ENCODE assay signal across 14 mouse cellular contexts in genomic region chr11:102106911-102107310, GRCm38 (mm10). TPM values are rescaled to one million over a fixed set of nuclear protein-coding genes. Genes with fewer than 3 reads are reported as not detected.
A peak's percentile ranks its signal among the peaks of the same experiment; 100 is the strongest.
DNase-seq lines count a peak whose midpoint lies in the region; ATAC-seq lines count a peak whose summit lies in the region.
"Had no signal": no experiment of that assay in that cellular context is flagged by ENCODE, and none has a peak within 500 bp of the region (broad histone marks: within the 10 kb centered on the region; RNA-seq: fewer than 3 reads in every experiment).

No protein-coding gene starts in this region.

- no peak for DNase-seq in heart, postnatal 4 days
- DNase-seq in lung, adult 18-20 months = no peak
- no peak for DNase-seq in left cerebral cortex, postnatal 10 days (ENCODE audit: extremely low spot score in 1 of 2, low spot score in 2 of 2)
- no peak for DNase-seq in left cerebral cortex, adult 9 months (ENCODE audit: low spot score in 2 of 2)
- DNase-seq: forebrain, postnatal 0 days; right cerebral cortex, postnatal 25 days; thymus, adult 2 months had no signal

- peaks cover 82% of the 10 kb centered on the region for H3K27me3 ChIP-seq in heart, embryonic 15.5 days
- H3K27me3 ChIP-seq in lung, embryonic 16.5 days (ENCODE audit: control insufficient read depth, insufficient read depth, low read depth, low read length) = peaks cover 46% of the 10 kb centered on the region
- H3K27me3 ChIP-seq in embryonic facial prominence, embryonic 12.5 days = peaks cover 69% of the 10 kb centered on the region
- H3K27me3 ChIP-seq in limb, embryonic 15.5 days = peaks cover 68% of the 10 kb centered on the region

- H3K4me1 ChIP-seq in heart, embryonic 15.5 days (replicated peaks) = peaks cover 8% of the 10 kb centered on the region; the same call in 1 of the 2 replicates
- peaks cover 2% of the 10 kb centered on the region; the same call in 1 of the 2 replicates for H3K4me1 ChIP-seq in lung, embryonic 16.5 days (replicated peaks; ENCODE audit: control insufficient read depth, insufficient read depth, low read length)
- peaks cover 16% of the 10 kb centered on the region for H3K4me1 ChIP-seq in embryonic facial prominence, embryonic 12.5 days
- H3K4me1 ChIP-seq in limb, embryonic 15.5 days = peaks cover 15% of the 10 kb centered on the region

- WGBS in heart, embryonic 15.5 days = 2% methylated on average over 21 of the region's 21 CpGs
- under 1% methylated on average over 21 of the region's 21 CpGs for WGBS in lung, embryonic 16.5 days
- WGBS in embryonic facial prominence, embryonic 12.5 days = 2% methylated on average over 21 of the region's 21 CpGs
- 2% methylated on average over 21 of the region's 21 CpGs for WGBS in limb, embryonic 15.5 days

- H3K4me2 ChIP-seq in heart, embryonic 15.5 days = peak overlapping the region; percentile 26; the same call in 1 of the 2 replicates
- peak overlapping the region; percentile 33; the same call in 1 of the 2 replicates for H3K4me2 ChIP-seq in lung, embryonic 16.5 days (ENCODE audit: low read depth, low read length)
- peak overlapping the region; percentile 29 for H3K4me2 ChIP-seq in embryonic facial prominence, embryonic 12.5 days (replicated peaks)
- peak overlapping the region; percentile 25; the same call in 1 of the 2 replicates for H3K4me2 ChIP-seq in limb, embryonic 15.5 days

- no peak overlapping the region for H3K9ac ChIP-seq in heart, embryonic 15.5 days
- no peak overlapping the region for H3K9ac ChIP-seq in lung, embryonic 16.5 days (ENCODE audit: low read length)
- no peak overlapping the region for H3K9ac ChIP-seq in embryonic facial prominence, embryonic 12.5 days
- H3K9ac ChIP-seq in limb, embryonic 15.5 days = no peak overlapping the region
- H3K9ac ChIP-seq: forebrain, postnatal 0 days had no signal

- H3K27ac ChIP-seq in heart, embryonic 15.5 days = no peak overlapping the region
- no peak overlapping the region for H3K27ac ChIP-seq in lung, embryonic 16.5 days (ENCODE audit: low read length)
- no peak overlapping the region for H3K27ac ChIP-seq in embryonic facial prominence, embryonic 12.5 days
- H3K27ac ChIP-seq in limb, embryonic 15.5 days = no peak overlapping the region

- no peaks in the 10 kb centered on the region for H3K9me3 ChIP-seq in heart, embryonic 15.5 days (replicated peaks)
- no peaks in the 10 kb centered on the region for H3K9me3 ChIP-seq in lung, embryonic 16.5 days (ENCODE audit: control insufficient read depth, low read length)
- H3K9me3 ChIP-seq in embryonic facial prominence, embryonic 12.5 days = no peaks in the 10 kb centered on the region
- no peaks in the 10 kb centered on the region for H3K9me3 ChIP-seq in limb, embryonic 15.5 days

- ATAC-seq in heart, embryonic 15.5 days (replicated peaks; ENCODE audit: insufficient number of reproducible peaks, insufficient read depth, low FRiP score, low read depth) = no peak
- no peak for ATAC-seq in lung, embryonic 16.5 days (ENCODE audit: low read depth)
- no peak for ATAC-seq in embryonic facial prominence, embryonic 12.5 days (ENCODE audit: insufficient number of reproducible peaks, insufficient read depth, low FRiP score, low TSS enrichment)
- no peak for ATAC-seq in limb, embryonic 15.5 days (ENCODE audit: insufficient number of reproducible peaks, low FRiP score, low TSS enrichment, low read depth)
- ATAC-seq: activated CD4-positive, CD25-positive, alpha-beta regulatory T cell, adult 4 months; forebrain, postnatal 0 days had no signal

- 0 out of 2 replicates have a peak overlapping the region, but pooled peaks have one; percentile 1 for H3K4me3 ChIP-seq in heart, embryonic 15.5 days
- H3K4me3 ChIP-seq in lung, embryonic 16.5 days (ENCODE audit: low read length) = peak overlapping the region; percentile 20; the same call in 1 of the 2 replicates
- H3K4me3 ChIP-seq in embryonic facial prominence, embryonic 12.5 days = peak overlapping the region; percentile 17; the same call in 1 of the 2 replicates
- no peak overlapping the region for H3K4me3 ChIP-seq in limb, embryonic 15.5 days

- no peaks in the 10 kb centered on the region for H3K36me3 ChIP-seq in heart, embryonic 15.5 days
- no peaks in the 10 kb centered on the region for H3K36me3 ChIP-seq in lung, embryonic 16.5 days (ENCODE audit: control insufficient read depth, insufficient read depth, low read length)
- no peaks in the 10 kb centered on the region for H3K36me3 ChIP-seq in embryonic facial prominence, embryonic 12.5 days
- no peaks in the 10 kb centered on the region for H3K36me3 ChIP-seq in limb, embryonic 15.5 days

- intact Hi-C loops in left cerebral cortex, postnatal 10 days (cut with DNase I) = loop anchor here (5.0 kb wide), 1 partner anchor 160 kb away; the partner anchor contains the start of gene Asb16

RNA-seq across cellular contexts. Expression of gene Pyy, which starts 0.7 kb away (rescaled TPM):
- not detected in 2 replicates for polyA plus RNA-seq in heart, embryonic 15.5 days (2015; fragmentation: Nextera tagmentation; extraction: Ambion mirVana)
- not detected for total RNA-seq in heart, postnatal 4 days (2021)
- not detected in 2 replicates for polyA plus RNA-seq in lung, embryonic 16.5 days (2015; fragmentation: Nextera tagmentation; extraction: Ambion mirVana)
- polyA plus RNA-seq in embryonic facial prominence, embryonic 12.5 days (2016; fragmentation: Nextera tagmentation; extraction: Ambion mirVana) = 0.71 TPM in 1 of 2 replicates, not detected in the other
- polyA plus RNA-seq in limb, embryonic 15.5 days (2015; fragmentation: Nextera tagmentation; extraction: Ambion mirVana) = not detected in 2 replicates
- not detected for total RNA-seq in left cerebral cortex, postnatal 10 days (2021)
- total RNA-seq: common myeloid progenitor, adult 5-6 weeks; forebrain, postnatal 0 days; granulocyte monocyte progenitor cell, adult 5-6 weeks had no signal
- polyA plus RNA-seq: activated CD4-positive, CD25-positive, alpha-beta regulatory T cell, adult 4 months; forebrain, postnatal 0 days had no signal

RNA-seq across cellular contexts. Expression of gene Ppy, which starts 5.8 kb away (rescaled TPM):
- not detected in 2 replicates for polyA plus RNA-seq in heart, embryonic 15.5 days (2015; fragmentation: Nextera tagmentation; extraction: Ambion mirVana)
- not detected for total RNA-seq in heart, postnatal 4 days (2021)
- polyA plus RNA-seq in lung, embryonic 16.5 days (2015; fragmentation: Nextera tagmentation; extraction: Ambion mirVana) = not detected in 2 replicates
- not detected in 2 replicates for polyA plus RNA-seq in embryonic facial prominence, embryonic 12.5 days (2016; fragmentation: Nextera tagmentation; extraction: Ambion mirVana)
- polyA plus RNA-seq in limb, embryonic 15.5 days (2015; fragmentation: Nextera tagmentation; extraction: Ambion mirVana) = not detected in 2 replicates
- not detected for total RNA-seq in left cerebral cortex, postnatal 10 days (2021)
- total RNA-seq: common myeloid progenitor, adult 5-6 weeks; forebrain, postnatal 0 days; granulocyte monocyte progenitor cell, adult 5-6 weeks had no signal
- polyA plus RNA-seq: activated CD4-positive, CD25-positive, alpha-beta regulatory T cell, adult 4 months; forebrain, postnatal 0 days had no signal

RNA-seq across cellular contexts. Expression of gene Mpp2, which starts 18.6 kb away (rescaled TPM):
- polyA plus RNA-seq in heart, embryonic 15.5 days (2015; fragmentation: Nextera tagmentation; extraction: Ambion mirVana) = 6.0 and 9.3 TPM in 2 replicates
- 1 to 10 TPM; 6.1 to 7.3 TPM for total RNA-seq in heart, postnatal 4 days (2021)
- polyA plus RNA-seq in lung, embryonic 16.5 days (2015; fragmentation: Nextera tagmentation; extraction: Ambion mirVana) = 6.1 and 6.4 TPM in 2 replicates
- 12.7 and 12.8 TPM in 2 replicates for polyA plus RNA-seq in embryonic facial prominence, embryonic 12.5 days (2016; fragmentation: Nextera tagmentation; extraction: Ambion mirVana)
- polyA plus RNA-seq in limb, embryonic 15.5 days (2015; fragmentation: Nextera tagmentation; extraction: Ambion mirVana) = 7.5 and 8.8 TPM in 2 replicates
- total RNA-seq in left cerebral cortex, postnatal 10 days (2021) = 100 to 1,000 TPM; 103 to 107 TPM
- total RNA-seq: granulocyte monocyte progenitor cell, adult 5-6 weeks had no signal

RNA-seq across cellular contexts. Expression of gene Nags, which starts 38.4 kb away (rescaled TPM):
- polyA plus RNA-seq in heart, embryonic 15.5 days (2015; fragmentation: Nextera tagmentation; extraction: Ambion mirVana) = 0.24 TPM in 1 of 2 replicates, not detected in the other
- total RNA-seq in heart, postnatal 4 days (2021) = not detected
- 0.73 and 1.5 TPM in 2 replicates for polyA plus RNA-seq in lung, embryonic 16.5 days (2015; fragmentation: Nextera tagmentation; extraction: Ambion mirVana)
- polyA plus RNA-seq in embryonic facial prominence, embryonic 12.5 days (2016; fragmentation: Nextera tagmentation; extraction: Ambion mirVana) = 0.06 TPM in 1 of 2 replicates, not detected in the other
- polyA plus RNA-seq in limb, embryonic 15.5 days (2015; fragmentation: Nextera tagmentation; extraction: Ambion mirVana) = 0.12 and 0.14 TPM in 2 replicates
- under 1 TPM in 1 of 2 experiments, not detected in 1; 0.20 TPM for total RNA-seq in left cerebral cortex, postnatal 10 days (2021)
- total RNA-seq: granulocyte monocyte progenitor cell, adult 5-6 weeks had no signal
- polyA plus RNA-seq: activated CD4-positive, CD25-positive, alpha-beta regulatory T cell, adult 4 months had no signal

RNA-seq across cellular contexts. Expression of gene Tmem101, which starts 49.3 kb away (rescaled TPM):
- 30.6 and 35.9 TPM in 2 replicates for polyA plus RNA-seq in heart, embryonic 15.5 days (2015; fragmentation: Nextera tagmentation; extraction: Ambion mirVana)
- 10 to 100 TPM; 15.0 to 15.4 TPM for total RNA-seq in heart, postnatal 4 days (2021)
- polyA plus RNA-seq in lung, embryonic 16.5 days (2015; fragmentation: Nextera tagmentation; extraction: Ambion mirVana) = 33.3 and 34.8 TPM in 2 replicates
- polyA plus RNA-seq in embryonic facial prominence, embryonic 12.5 days (2016; fragmentation: Nextera tagmentation; extraction: Ambion mirVana) = 43.4 and 44.3 TPM in 2 replicates
- polyA plus RNA-seq in limb, embryonic 15.5 days (2015; fragmentation: Nextera tagmentation; extraction: Ambion mirVana) = 37.5 and 40.3 TPM in 2 replicates
- 10 to 100 TPM; 24.3 to 24.4 TPM for total RNA-seq in left cerebral cortex, postnatal 10 days (2021)
